Mouse (Mus musculus): Measurements from ENCODE around the gene Hal. TPM values are rescaled to one million over a fixed set of nuclear protein-coding genes. Genes with fewer than 3 reads are reported as not detected.

Hal gene
- polyA plus RNA-seq, 1 experiment from 2014 or later, result not detected

- H3K4me1 ChIP-seq (ENCODE audit: control insufficient read depth, insufficient read depth, low read length), result no peaks in the 10 kb centered on the region
- H3K9me3 ChIP-seq (replicated peaks; ENCODE audit: control insufficient read depth, low read length), result no peaks in the 10 kb centered on the region
- peak within 1 kb of the TSS; percentile 45 for H3K9ac ChIP-seq (replicated peaks; ENCODE audit: low read length)
- no peaks in the 10 kb centered on the region for H3K36me3 ChIP-seq (replicated peaks; ENCODE audit: control insufficient read depth, insufficient read depth, low read depth, low read length)
- peak within 1 kb of the TSS; percentile 32 for H3K4me3 ChIP-seq (ENCODE audit: low read depth, low read length)
- H3K4me2 ChIP-seq (ENCODE audit: low read depth, low read length), result peak within 1 kb of the TSS; percentile 81
- ATAC-seq (replicated peaks; ENCODE audit: insufficient number of reproducible peaks, low FRiP score, low TSS enrichment, low read depth), result peak; percentile 90
- 4% methylated on average over 35 of the region's 35 CpGs for WGBS
- H3K27ac ChIP-seq (replicated peaks; ENCODE audit: low read depth, low read length), result no peak within 1 kb of the TSS
- no peaks in the 10 kb centered on the region; the same call in 1 of the 2 replicates for H3K27me3 ChIP-seq (ENCODE audit: control insufficient read depth, insufficient read depth, low read length)
- DNase-seq (ENCODE audit: low spot score), result peak; percentile 83
These were observed 51.3 kb downstream of the Hal start, which contains the start of gene Amdhd1 for GRCm38 (mm10) chr10:93539775-93540430. Amdhd1 (minus strand) TSS chr10:93540033.

GRCm38 (mm10) chr10:93540431-93541210 lies 52.1 kb downstream of the Hal start, which contains the start of gene Ccdc38:
Ccdc38 (plus strand) TSS chr10:93540632.
- Histone ChIP-seq H3K4me2 (ENCODE audit: low read depth, low read length) (peak within 1 kb of the TSS; percentile 81), H3K27ac (replicated peaks; ENCODE audit: low read depth, low read length) (no peak within 1 kb of the TSS), H3K9ac (replicated peaks; ENCODE audit: low read length) (peak within 1 kb of the TSS; percentile 45), H3K4me3 (ENCODE audit: low read depth, low read length) (peak within 1 kb of the TSS; percentile 32), H3K36me3 (replicated peaks; ENCODE audit: control insufficient read depth, insufficient read depth, low read depth, low read length) (no peaks in the 10 kb centered on the region), H3K27me3 (ENCODE audit: control insufficient read depth, insufficient read depth, low read length) (no peaks in the 10 kb centered on the region), H3K9me3 (replicated peaks; ENCODE audit: control insufficient read depth, low read length) (no peaks in the 10 kb centered on the region), H3K4me1 (ENCODE audit: control insufficient read depth, insufficient read depth, low read length) (no peaks in the 10 kb centered on the region)
- 69% methylated on average over 17 of the region's 17 CpGs for WGBS
- ATAC-seq (replicated peaks; ENCODE audit: insufficient number of reproducible peaks, low FRiP score, low TSS enrichment, low read depth) (peak; percentile 26; the same call in 1 of the 2 replicates), DNase-seq (ENCODE audit: low spot score) (no peak)

GRCm38 (mm10) chr10:93541585-93541984 lies 53.0 kb downstream of the Hal start:
- ATAC-seq (replicated peaks; ENCODE audit: insufficient number of reproducible peaks, low FRiP score, low TSS enrichment, low read depth) (no peak), DNase-seq (ENCODE audit: low spot score) (no peak)
- Histone ChIP-seq H3K9ac (replicated peaks; ENCODE audit: low read length) (no peak overlapping the region), H3K27me3 (ENCODE audit: control insufficient read depth, insufficient read depth, low read length) (no peaks in the 10 kb centered on the region), H3K36me3 (replicated peaks; ENCODE audit: control insufficient read depth, insufficient read depth, low read depth, low read length) (no peaks in the 10 kb centered on the region), H3K4me1 (ENCODE audit: control insufficient read depth, insufficient read depth, low read length) (no peaks in the 10 kb centered on the region), H3K27ac (replicated peaks; ENCODE audit: low read depth, low read length) (no peak overlapping the region), H3K4me3 (ENCODE audit: low read depth, low read length) (no peak overlapping the region), H3K9me3 (replicated peaks; ENCODE audit: control insufficient read depth, low read length) (no peaks in the 10 kb centered on the region), H3K4me2 (ENCODE audit: low read depth, low read length) (no peak overlapping the region)
- WGBS, result 80% methylated on average over 1 of the region's 1 CpGs

GRCm38 (mm10) chr10:93542356-93542755 lies 53.8 kb downstream of the Hal start:
- no peaks in the 10 kb centered on the region for H3K4me1 ChIP-seq (ENCODE audit: control insufficient read depth, insufficient read depth, low read length)
- no peaks in the 10 kb centered on the region for H3K36me3 ChIP-seq (replicated peaks; ENCODE audit: control insufficient read depth, insufficient read depth, low read depth, low read length)
- 52% methylated on average over 4 of the region's 4 CpGs for WGBS
- no peak for DNase-seq (ENCODE audit: low spot score)
- H3K27me3 ChIP-seq (ENCODE audit: control insufficient read depth, insufficient read depth, low read length), result no peaks in the 10 kb centered on the region
- no peak overlapping the region for H3K9ac ChIP-seq (replicated peaks; ENCODE audit: low read length)
- no peaks in the 10 kb centered on the region for H3K9me3 ChIP-seq (replicated peaks; ENCODE audit: control insufficient read depth, low read length)
- no peak overlapping the region for H3K4me2 ChIP-seq (ENCODE audit: low read depth, low read length)
- ATAC-seq (replicated peaks; ENCODE audit: insufficient number of reproducible peaks, low FRiP score, low TSS enrichment, low read depth), result no peak
- no peak overlapping the region for H3K4me3 ChIP-seq (ENCODE audit: low read depth, low read length)
- no peak overlapping the region for H3K27ac ChIP-seq (replicated peaks; ENCODE audit: low read depth, low read length)

GRCm38 (mm10) chr10:93543176-93543575 lies 54.6 kb downstream of the Hal start:
- Histone ChIP-seq H3K4me1 (ENCODE audit: control insufficient read depth, insufficient read depth, low read length) (no peaks in the 10 kb centered on the region), H3K27ac (replicated peaks; ENCODE audit: low read depth, low read length) (no peak overlapping the region), H3K9me3 (replicated peaks; ENCODE audit: control insufficient read depth, low read length) (no peaks in the 10 kb centered on the region), H3K4me2 (ENCODE audit: low read depth, low read length) (no peak overlapping the region), H3K4me3 (ENCODE audit: low read depth, low read length) (no peak overlapping the region), H3K27me3 (ENCODE audit: control insufficient read depth, insufficient read depth, low read length) (no peaks in the 10 kb centered on the region), H3K36me3 (replicated peaks; ENCODE audit: control insufficient read depth, insufficient read depth, low read depth, low read length) (no peaks in the 10 kb centered on the region), H3K9ac (replicated peaks; ENCODE audit: low read length) (no peak overlapping the region)
- DNase-seq (ENCODE audit: low spot score) (no peak), ATAC-seq (replicated peaks; ENCODE audit: insufficient number of reproducible peaks, low FRiP score, low TSS enrichment, low read depth) (no peak)
- WGBS, result 69% methylated on average over 6 of the region's 6 CpGs

GRCm38 (mm10) chr10:93544172-93544571 lies 55.6 kb downstream of the Hal start:
- no peaks in the 10 kb centered on the region for H3K27me3 ChIP-seq (ENCODE audit: control insufficient read depth, insufficient read depth, low read length)
- no peak overlapping the region for H3K4me3 ChIP-seq (ENCODE audit: low read depth, low read length)
- no peak for ATAC-seq (replicated peaks; ENCODE audit: insufficient number of reproducible peaks, low FRiP score, low TSS enrichment, low read depth)
- H3K4me1 ChIP-seq (ENCODE audit: control insufficient read depth, insufficient read depth, low read length), result no peaks in the 10 kb centered on the region
- H3K9ac ChIP-seq (replicated peaks; ENCODE audit: low read length), result no peak overlapping the region
- no peaks in the 10 kb centered on the region for H3K9me3 ChIP-seq (replicated peaks; ENCODE audit: control insufficient read depth, low read length)
- H3K4me2 ChIP-seq (ENCODE audit: low read depth, low read length), result no peak overlapping the region
- 71% methylated on average over 5 of the region's 5 CpGs for WGBS
- peak; percentile 38 for DNase-seq (ENCODE audit: low spot score)
- no peak overlapping the region for H3K27ac ChIP-seq (replicated peaks; ENCODE audit: low read depth, low read length)
- H3K36me3 ChIP-seq (replicated peaks; ENCODE audit: control insufficient read depth, insufficient read depth, low read depth, low read length), result no peaks in the 10 kb centered on the region

- Histone ChIP-seq H3K4me1 (ENCODE audit: control insufficient read depth, insufficient read depth, low read length) (no peaks in the 10 kb centered on the region), H3K9ac (replicated peaks; ENCODE audit: low read length) (no peak overlapping the region), H3K4me2 (ENCODE audit: low read depth, low read length) (no peak overlapping the region), H3K9me3 (replicated peaks; ENCODE audit: control insufficient read depth, low read length) (no peaks in the 10 kb centered on the region), H3K4me3 (ENCODE audit: low read depth, low read length) (no peak overlapping the region), H3K36me3 (replicated peaks; ENCODE audit: control insufficient read depth, insufficient read depth, low read depth, low read length) (no peaks in the 10 kb centered on the region), H3K27ac (replicated peaks; ENCODE audit: low read depth, low read length) (no peak overlapping the region), H3K27me3 (ENCODE audit: control insufficient read depth, insufficient read depth, low read length) (no peaks in the 10 kb centered on the region)
- 98% methylated on average over 4 of the region's 4 CpGs for WGBS
- DNase-seq (ENCODE audit: low spot score), result no peak
- ATAC-seq (replicated peaks; ENCODE audit: insufficient number of reproducible peaks, low FRiP score, low TSS enrichment, low read depth), result no peak
These were observed 59.2 kb downstream of the Hal start for GRCm38 (mm10) chr10:93547741-93548270.

GRCm38 (mm10) chr10:93548991-93549390 lies 60.4 kb downstream of the Hal start:
- ATAC-seq (replicated peaks; ENCODE audit: insufficient number of reproducible peaks, low FRiP score, low TSS enrichment, low read depth) (peak; percentile 37), DNase-seq (ENCODE audit: low spot score) (peak; percentile 90)
- Histone ChIP-seq H3K27me3 (ENCODE audit: control insufficient read depth, insufficient read depth, low read length) (no peaks in the 10 kb centered on the region), H3K4me2 (ENCODE audit: low read depth, low read length) (no peak overlapping the region), H3K4me3 (ENCODE audit: low read depth, low read length) (no peak overlapping the region), H3K27ac (replicated peaks; ENCODE audit: low read depth, low read length) (no peak overlapping the region), H3K4me1 (ENCODE audit: control insufficient read depth, insufficient read depth, low read length) (no peaks in the 10 kb centered on the region), H3K36me3 (replicated peaks; ENCODE audit: control insufficient read depth, insufficient read depth, low read depth, low read length) (no peaks in the 10 kb centered on the region), H3K9me3 (replicated peaks; ENCODE audit: control insufficient read depth, low read length) (no peaks in the 10 kb centered on the region), H3K9ac (replicated peaks; ENCODE audit: low read length) (no peak overlapping the region)
- 14% methylated on average over 7 of the region's 7 CpGs for WGBS
